ENCODE assay signal across 10 mouse cellular contexts in the genomic region with DNA sequence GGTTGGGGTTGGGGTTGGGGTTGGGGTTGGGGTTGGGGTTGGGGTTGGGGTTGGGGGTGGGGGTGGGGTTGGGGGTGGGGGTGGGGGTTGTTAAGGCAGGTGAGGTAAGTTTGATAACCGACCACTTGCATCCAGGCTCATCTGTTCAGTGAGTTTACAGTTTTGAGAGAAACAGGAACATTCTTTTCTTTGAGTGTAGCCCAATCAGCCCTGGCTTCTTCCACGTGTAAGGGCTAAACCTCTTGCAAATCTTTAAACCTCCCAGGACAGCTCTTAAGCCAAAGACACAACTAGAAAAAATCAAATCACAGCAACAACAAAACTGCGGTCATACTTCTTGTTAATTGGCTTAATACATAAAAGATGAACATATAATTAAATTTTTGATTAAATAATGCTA.
DNase-seq lines count a peak whose midpoint lies in the region; ATAC-seq and TF ChIP-seq lines count a peak whose summit lies in the region.
"Had no signal": no experiment of that assay in that cellular context is flagged by ENCODE, and none has a peak within 500 bp of the region (broad histone marks: within the 10 kb centered on the region; RNA-seq: fewer than 3 reads in every experiment).

No protein-coding gene starts in this region.

- H3K4me3 ChIP-seq in kidney, embryonic 14.5 days (ENCODE audit: low read length): no peak overlapping the region
- H3K4me3 ChIP-seq in embryonic facial prominence, embryonic 14.5 days (ENCODE audit: low read depth, low read length): no peak overlapping the region
- H3K4me3 ChIP-seq in limb, embryonic 14.5 days (replicated peaks; ENCODE audit: low read length): no peak overlapping the region
- H3K4me3 ChIP-seq: stomach, embryonic 15.5 days had no signal

- H3K9ac ChIP-seq in kidney, embryonic 14.5 days (ENCODE audit: low read depth, low read length): no peak overlapping the region
- no peak overlapping the region; the same call in 1 of the 2 replicates for H3K9ac ChIP-seq in embryonic facial prominence, embryonic 14.5 days (ENCODE audit: low read depth, low read length)
- no peak overlapping the region for H3K9ac ChIP-seq in limb, embryonic 14.5 days (ENCODE audit: low read depth, low read length, severe bottlenecking)
- H3K9ac ChIP-seq: stomach, embryonic 15.5 days had no signal

- no peaks in the 10 kb centered on the region for H3K36me3 ChIP-seq in kidney, embryonic 14.5 days (ENCODE audit: control insufficient read depth, insufficient read depth, low read length)
- no peaks in the 10 kb centered on the region for H3K36me3 ChIP-seq in embryonic facial prominence, embryonic 14.5 days (ENCODE audit: control insufficient read depth, insufficient read depth, low read length)
- H3K36me3 ChIP-seq in limb, embryonic 14.5 days (ENCODE audit: control insufficient read depth, insufficient read depth, low read length): no peaks in the 10 kb centered on the region
- H3K36me3 ChIP-seq: stomach, embryonic 15.5 days had no signal

- no peaks in the 10 kb centered on the region for H3K27me3 ChIP-seq in kidney, embryonic 14.5 days (ENCODE audit: control insufficient read depth, insufficient read depth, low read length)
- no peaks in the 10 kb centered on the region for H3K27me3 ChIP-seq in embryonic facial prominence, embryonic 14.5 days (replicated peaks; ENCODE audit: control insufficient read depth, insufficient read depth, low read length)
- H3K27me3 ChIP-seq in limb, embryonic 14.5 days (ENCODE audit: control insufficient read depth, insufficient read depth, low read length): no peaks in the 10 kb centered on the region
- H3K27me3 ChIP-seq: stomach, embryonic 15.5 days had no signal

- ATAC-seq in kidney, embryonic 14.5 days (ENCODE audit: low FRiP score, low TSS enrichment): no peak
- ATAC-seq in embryonic facial prominence, embryonic 14.5 days (ENCODE audit: low read depth): 0 out of 2 replicates have a peak, but pooled peaks have one; percentile 32
- no peak for ATAC-seq in limb, embryonic 14.5 days (ENCODE audit: low FRiP score, low read depth)

- no peak for TF ChIP-seq POLR2A in limb, embryonic 14.5 days (IDR thresholded peaks at IDR 0.05; ENCODE audit: borderline replicate concordance, extremely low read depth, insufficient read depth, insufficient read length)

- 34% methylated on average over 3 of the region's 3 CpGs for WGBS in kidney, embryonic 14.5 days
- 40% methylated on average over 3 of the region's 3 CpGs for WGBS in embryonic facial prominence, embryonic 14.5 days
- WGBS in limb, embryonic 14.5 days: 20% methylated on average over 3 of the region's 3 CpGs

- H3K4me2 ChIP-seq in kidney, embryonic 14.5 days (replicated peaks; ENCODE audit: low read depth, low read length): no peak overlapping the region; the same call in 1 of the 2 replicates
- peak overlapping the region; percentile 47 for H3K4me2 ChIP-seq in embryonic facial prominence, embryonic 14.5 days (ENCODE audit: low read depth, low read length)
- peak overlapping the region; percentile 36; the same call in 1 of the 2 replicates for H3K4me2 ChIP-seq in limb, embryonic 14.5 days (replicated peaks; ENCODE audit: low read depth, low read length, severe bottlenecking)

- DNase-seq in embryo, embryonic 10 days (ENCODE audit: low spot score): peak; percentile 24
- DNase-seq in embryo, embryonic 9.5 days (ENCODE audit: extremely low spot score): no peak
- no peak for DNase-seq in kidney, postnatal 36 days
- peak; percentile 17 for DNase-seq in embryonic facial prominence, embryonic 14.5 days (ENCODE audit: low spot score)
- DNase-seq in limb, embryonic 14.5 days (ENCODE audit: low spot score): no peak
- DNase-seq in gastrocnemius, postnatal 4 days (ENCODE audit: low spot score in 2 of 2): no peak
- no peak for DNase-seq in gastrocnemius, postnatal 25 days
- DNase-seq: cerebellum, adult 11 months had no signal

- 0 out of 2 replicates have a peak, but pooled peaks cover 4% of the 10 kb centered on the region for H3K9me3 ChIP-seq in kidney, embryonic 14.5 days (ENCODE audit: control insufficient read depth, low read length)
- 0 out of 2 replicates have a peak, but pooled peaks cover 4% of the 10 kb centered on the region for H3K9me3 ChIP-seq in embryonic facial prominence, embryonic 14.5 days (ENCODE audit: control insufficient read depth, low read length)
- no peaks in the 10 kb centered on the region for H3K9me3 ChIP-seq in limb, embryonic 14.5 days (ENCODE audit: control insufficient read depth, low read length)
- H3K9me3 ChIP-seq: stomach, embryonic 15.5 days had no signal

- peaks cover 14% of the 10 kb centered on the region; the same call in 1 of the 2 replicates for H3K4me1 ChIP-seq in kidney, embryonic 14.5 days (ENCODE audit: control insufficient read depth, insufficient read depth, low read length)
- H3K4me1 ChIP-seq in embryonic facial prominence, embryonic 14.5 days (ENCODE audit: control insufficient read depth, insufficient read depth, low read length): peaks cover 4% of the 10 kb centered on the region; the same call in 1 of the 2 replicates
- peaks cover 24% of the 10 kb centered on the region for H3K4me1 ChIP-seq in limb, embryonic 14.5 days (ENCODE audit: control insufficient read depth, insufficient read depth, low read length)

- peak overlapping the region; percentile 73; the same call in 1 of the 2 replicates for H3K27ac ChIP-seq in kidney, embryonic 14.5 days (ENCODE audit: low read depth, low read length)
- H3K27ac ChIP-seq in embryonic facial prominence, embryonic 14.5 days (replicated peaks; ENCODE audit: low read depth, low read length): no peak overlapping the region
- no peak overlapping the region for H3K27ac ChIP-seq in limb, embryonic 14.5 days (replicated peaks; ENCODE audit: low read depth, low read length)

Comparison
In these comparisons a context has a peak if more than half of its experiments do, and no peak if none do; other contexts are left out.
1. DNase-seq: peak in embryo, embryonic 10 days (single experiment) and embryonic facial prominence, embryonic 14.5 days (single experiment); none in embryo, embryonic 9.5 days (single experiment), kidney, postnatal 36 days (0 of 2), limb, embryonic 14.5 days (single experiment), gastrocnemius, postnatal 4 days (0 of 2) and gastrocnemius, postnatal 25 days (single experiment).